Mouse (Mus musculus) cortical plate, adult 2 months (tissue): ENCODE data around the gene Rxfp4.

Source experiments
- CTCF ChIP-seq: fragments of 200-500 bp; IDR thresholded peaks from 2 replicates; pipeline ENCODE4 v1.5.1; 2011; ENCODE audit warnings: mild to moderate bottlenecking, control low read depth, low read length; ENCODE audit not compliant: insufficient read depth; ENCODE audit errors: extremely low read depth
- POLR2A ChIP-seq: fragments of 200-500 bp; IDR thresholded peaks from 2 replicates; pipeline ENCODE4 v1.6.1; 2011; ENCODE audit warnings: mild to moderate bottlenecking, low read length, control low read depth; ENCODE audit not compliant: insufficient read depth; ENCODE audit errors: extremely low read depth

- TF ChIP-seq CTCF (no peak), POLR2A (no peak)
Measured at GRCm38 (mm10) chr3:88607758-88608138, 45.2 kb downstream of the Rxfp4 start.
